Mouse (Mus musculus) stomach, embryonic 14.5 days (tissue): ENCODE measurements around the gene Tmem8b. TPM values are rescaled to one million over a fixed set of nuclear protein-coding genes. Genes with fewer than 3 reads are reported as not detected.
A peak's percentile ranks its signal among the peaks of the same experiment; 100 is the strongest.

Experiments
- ATAC-seq: fragments of 200-750 bp; cut with Nextera tagmentation; 2 replicates; pipeline ENCODE4 v1.8.0; 2017; ENCODE audit warnings: low read depth, moderate TSS enrichment; ENCODE audit not compliant: insufficient number of reproducible peaks, insufficient read depth, low FRiP score
- H3K27ac ChIP-seq: fragments of 300-500 bp; sonication (generic); 2 replicates; pipeline ENCODE4 v1.5.1; 2014; ENCODE audit warnings: mild to moderate bottlenecking, low read length, moderate library complexity, mixed read lengths
- H3K27me3 ChIP-seq: fragments of 300-500 bp; sonication (generic); 2 replicates; pipeline ENCODE4 v1.6.1; 2014; ENCODE audit warnings: low read length, control low read depth, mixed read lengths; ENCODE audit not compliant: control insufficient read depth, insufficient read depth
- H3K36me3 ChIP-seq: fragments of 300-500 bp; sonication (generic); 2 replicates; pipeline ENCODE4 v1.6.1; 2014; ENCODE audit warnings: mild to moderate bottlenecking, control low read depth, low read length, moderate library complexity, mixed read lengths; ENCODE audit not compliant: control insufficient read depth, insufficient read depth
- H3K4me1 ChIP-seq: fragments of 300-500 bp; sonication (generic); 2 replicates; pipeline ENCODE4 v1.6.1; 2014; ENCODE audit warnings: low read length, control low read depth, mixed read lengths; ENCODE audit not compliant: control insufficient read depth, insufficient read depth
- H3K4me2 ChIP-seq: fragments of 300-500 bp; sonication (generic); replicated peaks from 2 replicates; pipeline ENCODE4 v1.6.1; 2014; ENCODE audit warnings: low read depth, low read length, control low read depth
- H3K4me3 ChIP-seq: fragments of 300-500 bp; sonication (generic); 2 replicates; pipeline ENCODE4 v1.5.1; 2014; ENCODE audit warnings: low read depth, low read length, control low read depth
- H3K9ac ChIP-seq: fragments of 300-500 bp; sonication (generic); replicated peaks from 2 replicates; pipeline ENCODE4 v1.6.1; 2014; ENCODE audit warnings: low read depth, mild to moderate bottlenecking, control low read depth, low read length, moderate library complexity, mixed read lengths
- H3K9me3 ChIP-seq: fragments of 300-500 bp; sonication (generic); 2 replicates; pipeline ENCODE4 v1.6.1; 2016; ENCODE audit warnings: low read depth, low read length, control low read depth; ENCODE audit not compliant: control insufficient read depth
- WGBS: fragments of 180-500 bp; shearing (Covaris S2); extraction: QIAGEN DNeasy Blood & Tissue Kit; methylation state at CpG from one replicate; pipeline ENCODE4 v1.1.7; 2014; 5-methylcytosine and 5-hydroxymethylcytosine counted together
- polyA plus RNA-seq: library from polyadenylated mRNA; unstranded; fragments of >200 nt; fragmentation: Nextera tagmentation; extraction: Ambion mirVana; gene quantifications from 2 replicates; pipeline ENCODE4 v1.2.1, GENCODE M21; 2014

The Tmem8b gene
- polyA plus RNA-seq, result 4.5 and 5.6 TPM in 2 replicates

- ATAC-seq, result peak; percentile 91
- 2% methylated on average over 36 of the region's 41 CpGs for WGBS
- H3K36me3 ChIP-seq, result no peaks in the 10 kb centered on the region
Observed at GRCm38 (mm10) chr4:43668782-43669427, at the start of gene Tmem8b, which contains the start of gene Fam221b. Gene Tmem8b, plus strand, starts transcription at chr4:43668971. Gene Fam221b, minus strand, starts transcription at chr4:43669145.

GRCm38 (mm10) chr4:43620146-43620778, 48.5 kb upstream of the Tmem8b start:
- no peak for ATAC-seq
- H3K27ac ChIP-seq, result no peak overlapping the region
- WGBS, result 80% methylated on average over 4 of the region's 4 CpGs

More at GRCm38 (mm10) chr4:43668782-43669427, at the start of gene Tmem8b, which contains the start of gene Fam221b:
- H3K9ac ChIP-seq, result peak within 1 kb of the TSS; percentile 89
- H3K27me3 ChIP-seq, result 0 out of 2 replicates have a peak, but pooled peaks cover 4% of the 10 kb centered on the region
- peak within 1 kb of the TSS; percentile 85 for H3K4me3 ChIP-seq
- H3K4me2 ChIP-seq, result peak within 1 kb of the TSS; percentile 79
- H3K4me1 ChIP-seq, result peaks cover 13% of the 10 kb centered on the region; the same call in 1 of the 2 replicates
- H3K27ac ChIP-seq, result peak within 1 kb of the TSS; percentile 48; the same call in 1 of the 2 replicates
- no peaks in the 10 kb centered on the region for H3K9me3 ChIP-seq

GRCm38 (mm10) chr4:43629106-43629817, 39.5 kb upstream of the Tmem8b start:
- ATAC-seq, result no peak
- H3K9me3 ChIP-seq, result peaks cover 12% of the 10 kb centered on the region
- no peaks in the 10 kb centered on the region for H3K27me3 ChIP-seq
- WGBS, result 40% methylated on average over 20 of the region's 20 CpGs
- no peak overlapping the region for H3K9ac ChIP-seq
- no peaks in the 10 kb centered on the region for H3K36me3 ChIP-seq
- no peak overlapping the region for H3K4me2 ChIP-seq
- H3K4me1 ChIP-seq, result peaks cover 16% of the 10 kb centered on the region
- H3K4me3 ChIP-seq, result no peak overlapping the region
- H3K27ac ChIP-seq, result no peak overlapping the region

More at GRCm38 (mm10) chr4:43620146-43620778, 48.5 kb upstream of the Tmem8b start:
- no peaks in the 10 kb centered on the region for H3K27me3 ChIP-seq
- H3K36me3 ChIP-seq, result no peaks in the 10 kb centered on the region
- H3K9me3 ChIP-seq, result peaks cover 7% of the 10 kb centered on the region
- no peak overlapping the region for H3K4me2 ChIP-seq
- H3K4me3 ChIP-seq, result no peak overlapping the region
- H3K9ac ChIP-seq, result no peak overlapping the region
- no peaks in the 10 kb centered on the region for H3K4me1 ChIP-seq

GRCm38 (mm10) chr4:43630030-43630581, 38.7 kb upstream of the Tmem8b start:
- Histone ChIP-seq H3K4me2 (no peak overlapping the region), H3K4me1 (peaks cover 16% of the 10 kb centered on the region), H3K9ac (no peak overlapping the region), H3K4me3 (no peak overlapping the region), H3K27me3 (no peaks in the 10 kb centered on the region), H3K27ac (no peak overlapping the region; the same call in 1 of the 2 replicates), H3K9me3 (peaks cover 6% of the 10 kb centered on the region), H3K36me3 (no peaks in the 10 kb centered on the region)
- ATAC-seq, result peak; percentile 63; the same call in 1 of the 2 replicates
- WGBS, result 7% methylated on average over 5 of the region's 5 CpGs

- WGBS, result 30% methylated on average over 5 of the region's 5 CpGs
- ATAC-seq, result no peak
Observed at GRCm38 (mm10) chr4:43630671-43631045, 38.1 kb upstream of the Tmem8b start.

GRCm38 (mm10) chr4:43631046-43631955, 37.5 kb upstream of the Tmem8b start, which contains the start of gene Npr2:
Gene Npr2, plus strand, starts transcription at chr4:43631935.
- H3K4me2 ChIP-seq, result peak within 1 kb of the TSS; percentile 86
- peak within 1 kb of the TSS; percentile 76 for H3K9ac ChIP-seq
- peak within 1 kb of the TSS; percentile 61 for H3K27ac ChIP-seq
- ATAC-seq, result peak; percentile 54; the same call in 1 of the 2 replicates
- H3K36me3 ChIP-seq, result no peaks in the 10 kb centered on the region
- H3K4me1 ChIP-seq, result peaks cover 16% of the 10 kb centered on the region
- no peaks in the 10 kb centered on the region for H3K27me3 ChIP-seq
- WGBS, result 2% methylated on average over 54 of the region's 70 CpGs
- H3K4me3 ChIP-seq, result peak within 1 kb of the TSS; percentile 57
- H3K9me3 ChIP-seq, result no peaks in the 10 kb centered on the region

More at GRCm38 (mm10) chr4:43630671-43631045, 38.1 kb upstream of the Tmem8b start:
- H3K27ac ChIP-seq, result peak overlapping the region; percentile 61
- no peak overlapping the region for H3K9ac ChIP-seq
- peaks cover under 1% of the 10 kb centered on the region for H3K9me3 ChIP-seq
- H3K4me2 ChIP-seq, result peak overlapping the region; percentile 86; the same call in 1 of the 2 replicates
- H3K4me3 ChIP-seq, result peak overlapping the region; percentile 57; the same call in 1 of the 2 replicates
- no peaks in the 10 kb centered on the region for H3K36me3 ChIP-seq
- H3K4me1 ChIP-seq, result peaks cover 16% of the 10 kb centered on the region
- no peaks in the 10 kb centered on the region for H3K27me3 ChIP-seq

GRCm38 (mm10) chr4:43631956-43632920, 36.5 kb upstream of the Tmem8b start:
- 47% methylated on average over 42 of the region's 42 CpGs for WGBS
- Histone ChIP-seq H3K4me1 (peaks cover 16% of the 10 kb centered on the region), H3K9ac (peak overlapping the region; percentile 76), H3K4me3 (peak overlapping the region; percentile 57), H3K9me3 (no peaks in the 10 kb centered on the region), H3K4me2 (peak overlapping the region; percentile 86), H3K27ac (no peak overlapping the region; the same call in 1 of the 2 replicates), H3K27me3 (no peaks in the 10 kb centered on the region), H3K36me3 (no peaks in the 10 kb centered on the region)
- ATAC-seq, result peak; percentile 10; the same call in 1 of the 2 replicates
